Mouse (Mus musculus) embryonic facial prominence, embryonic 12.5 days (tissue): Measurements from ENCODE around the gene Rabggta. TPM values are rescaled to one million over a fixed set of nuclear protein-coding genes. Genes with fewer than 3 reads are reported as not detected.
"Not testable (repeated sequence)": the region's sequence is repeated elsewhere in the genome, so short reads cannot be mapped to it uniquely, and the experiment has no call there.

Source experiments
- ATAC-seq: fragments of 200-750 bp; cut with Nextera tagmentation; 2 replicates; pipeline ENCODE4 v1.8.0; 2017; ENCODE audit not compliant: insufficient number of reproducible peaks, insufficient read depth, low FRiP score, low TSS enrichment
- H3K27ac ChIP-seq: fragments of 300-500 bp; sonication (generic); 2 replicates; pipeline ENCODE4 v1.5.1; 2016; ENCODE audit warnings: mild to moderate bottlenecking
- H3K27me3 ChIP-seq: fragments of 300-500 bp; sonication (generic); 2 replicates; pipeline ENCODE4 v1.6.1; 2016; ENCODE audit warnings: mild to moderate bottlenecking, moderate library complexity
- H3K36me3 ChIP-seq: fragments of 300-500 bp; sonication (generic); 2 replicates; pipeline ENCODE4 v1.6.1; 2016; ENCODE audit warnings: mild to moderate bottlenecking
- H3K4me1 ChIP-seq: fragments of 300-500 bp; sonication (generic); 2 replicates; pipeline ENCODE4 v1.6.1; 2016
- H3K4me2 ChIP-seq: fragments of 300-500 bp; sonication (generic); replicated peaks from 2 replicates; pipeline ENCODE4 v1.6.1; 2016; ENCODE audit warnings: mild to moderate bottlenecking, moderate library complexity
- H3K4me3 ChIP-seq: fragments of 300-500 bp; sonication (generic); 2 replicates; pipeline ENCODE4 v1.5.1; 2016; ENCODE audit warnings: mild to moderate bottlenecking
- H3K9ac ChIP-seq: fragments of 300-500 bp; sonication (generic); 2 replicates; pipeline ENCODE4 v1.6.1; 2016; ENCODE audit warnings: mild to moderate bottlenecking, moderate library complexity
- H3K9me3 ChIP-seq: fragments of 300-500 bp; sonication (generic); 2 replicates; pipeline ENCODE4 v1.6.1; 2016; ENCODE audit warnings: mild to moderate bottlenecking, moderate library complexity
- WGBS: fragments of 180-500 bp; shearing (Covaris S2); methylation state at CpG from one replicate; pipeline ENCODE4 v1.1.7; 2016; 5-methylcytosine and 5-hydroxymethylcytosine counted together
- polyA plus RNA-seq: library from polyadenylated mRNA; unstranded; fragments of >200 nt; fragmentation: Nextera tagmentation; extraction: Ambion mirVana; gene quantifications from 2 replicates; pipeline ENCODE4 v1.2.1, GENCODE M21; 2016

Rabggta gene
- 27.8 and 30.3 TPM in 2 replicates for polyA plus RNA-seq

DNA sequence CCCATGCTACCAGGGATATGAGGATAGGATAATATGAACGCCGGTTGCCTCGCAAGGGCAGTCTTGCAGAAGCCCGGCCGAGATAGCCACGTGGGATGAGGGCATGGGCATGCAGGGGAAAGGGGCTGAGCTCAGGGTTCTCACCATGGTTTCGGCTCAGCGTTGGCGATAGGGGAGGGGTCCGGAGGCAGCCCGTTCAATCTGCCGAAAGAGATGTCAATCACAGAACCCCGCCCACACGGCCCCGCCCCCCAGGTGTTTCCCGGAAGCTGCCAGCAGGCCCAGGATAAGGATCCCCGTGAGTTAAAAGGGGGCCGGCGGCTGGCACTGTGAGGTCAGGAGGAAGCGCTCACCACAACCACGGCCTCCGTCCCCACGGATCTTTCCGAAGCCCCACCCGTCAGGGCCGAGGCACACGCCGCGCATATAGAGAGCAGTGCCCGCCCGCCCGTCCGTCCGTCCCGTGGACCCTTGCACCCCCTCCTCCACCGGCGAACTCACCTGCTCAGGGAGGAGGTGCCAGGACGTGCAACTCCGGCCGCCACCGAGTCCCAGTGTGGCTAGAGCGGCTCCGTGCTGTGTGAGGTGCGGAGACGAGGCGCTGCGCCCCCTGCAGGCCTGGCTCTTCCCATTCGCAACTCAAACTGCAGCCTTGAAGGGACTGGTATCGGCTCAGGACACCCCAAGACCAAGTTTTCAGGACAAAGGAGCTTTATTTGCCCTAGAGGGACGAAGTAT, at the start of gene Rabggta:
TSS of gene Rabggta (minus strand) at position 564 of the 738 bp plus-strand sequence.
- Histone ChIP-seq H3K4me1 (0 out of 2 replicates have a peak, but pooled peaks cover 4% of the 10 kb centered on the region), H3K9me3 (no peaks in the 10 kb centered on the region), H3K9ac (peak within 1 kb of the TSS; percentile 64), H3K36me3 (peaks cover 17% of the 10 kb centered on the region; the same call in 1 of the 2 replicates), H3K27me3 (no peaks in the 10 kb centered on the region), H3K4me2 (peak within 1 kb of the TSS; percentile 66), H3K27ac (peak within 1 kb of the TSS; percentile 73), H3K4me3 (peak within 1 kb of the TSS; percentile 66)
- WGBS: under 1% methylated on average over 50 of the region's 50 CpGs
- peak; percentile 95 for ATAC-seq

DNA sequence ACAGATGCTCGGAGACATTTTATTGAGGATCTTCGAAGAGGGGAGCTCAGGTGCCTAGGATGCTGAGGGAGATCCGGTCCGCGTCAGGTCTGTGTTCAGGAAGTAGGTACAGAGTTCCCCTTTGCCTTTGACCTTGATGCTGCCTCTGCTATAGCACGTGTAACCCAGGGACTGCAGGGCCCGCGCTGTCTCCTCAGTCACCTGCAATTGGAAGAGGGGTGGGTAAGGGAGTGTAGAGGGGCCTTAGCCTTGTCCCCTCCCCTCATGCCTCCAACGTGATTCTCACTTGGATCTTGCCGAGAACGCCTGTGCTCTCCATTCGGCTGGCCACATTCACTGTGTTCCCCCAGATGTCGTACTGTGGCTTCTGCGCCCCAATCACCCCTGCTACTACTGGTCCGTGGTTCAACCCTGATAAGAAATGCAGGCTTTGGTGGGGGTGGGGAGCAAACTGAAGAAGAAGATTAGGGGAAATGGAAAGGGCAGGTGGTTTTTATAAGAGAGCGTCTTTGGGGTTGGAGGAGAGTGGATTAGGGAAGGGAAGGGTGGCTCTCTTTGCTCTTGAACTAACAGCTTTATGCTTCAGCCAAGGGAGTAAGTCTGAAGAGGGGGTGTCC, 47.1 kb upstream of the Rabggta start:
- Histone ChIP-seq H3K27me3 (peaks cover 50% of the 10 kb centered on the region), H3K4me3 (no peak overlapping the region), H3K9ac (no peak overlapping the region), H3K36me3 (no peaks in the 10 kb centered on the region), H3K4me1 (peaks cover 8% of the 10 kb centered on the region), H3K27ac (no peak overlapping the region), H3K4me2 (no peak overlapping the region), H3K9me3 (no peaks in the 10 kb centered on the region)
- WGBS: 76% methylated on average over 16 of the region's 16 CpGs
- ATAC-seq: no peak

DNA sequence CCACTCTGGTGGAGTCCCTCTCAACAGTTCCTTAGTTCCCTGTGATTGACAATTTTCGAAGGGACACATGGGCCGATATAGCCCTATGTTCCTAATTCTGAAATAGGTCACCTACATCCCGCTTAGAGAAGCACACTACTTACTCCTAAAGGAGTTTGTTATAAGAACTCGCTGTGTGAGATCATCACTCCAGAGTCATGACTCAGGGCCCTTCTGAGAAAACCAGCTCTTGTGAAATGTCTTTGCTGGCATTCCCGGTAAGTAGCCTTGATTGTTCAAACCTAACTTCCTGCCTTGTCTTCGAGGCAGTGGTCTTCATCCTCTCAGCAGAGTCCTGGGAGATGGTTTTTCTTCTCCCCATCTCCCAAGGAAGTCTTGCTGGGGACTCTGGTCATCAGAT, 46.5 kb upstream of the Rabggta start:
- Histone ChIP-seq H3K4me1 (peaks cover 8% of the 10 kb centered on the region), H3K36me3 (no peaks in the 10 kb centered on the region), H3K27ac (no peak overlapping the region), H3K4me2 (no peak overlapping the region), H3K9ac (no peak overlapping the region), H3K4me3 (no peak overlapping the region), H3K9me3 (no peaks in the 10 kb centered on the region), H3K27me3 (peaks cover 53% of the 10 kb centered on the region)
- ATAC-seq: no peak
- 88% methylated on average over 6 of the region's 6 CpGs for WGBS

- peak overlapping the region; percentile 52 for H3K9ac ChIP-seq
- H3K4me3 ChIP-seq: peak overlapping the region; percentile 37
- no peak overlapping the region for H3K27ac ChIP-seq
- no peak for ATAC-seq
- 12% methylated on average over 52 of the region's 52 CpGs for WGBS
- no peaks in the 10 kb centered on the region for H3K36me3 ChIP-seq
- peaks cover 60% of the 10 kb centered on the region for H3K27me3 ChIP-seq
- H3K4me1 ChIP-seq: peaks cover 8% of the 10 kb centered on the region
- H3K4me2 ChIP-seq: peak overlapping the region; percentile 79
- H3K9me3 ChIP-seq: no peaks in the 10 kb centered on the region
These were observed 45.7 kb upstream of the Rabggta start for GRCm38 (mm10) chr14:55767519-55768414.

DNA sequence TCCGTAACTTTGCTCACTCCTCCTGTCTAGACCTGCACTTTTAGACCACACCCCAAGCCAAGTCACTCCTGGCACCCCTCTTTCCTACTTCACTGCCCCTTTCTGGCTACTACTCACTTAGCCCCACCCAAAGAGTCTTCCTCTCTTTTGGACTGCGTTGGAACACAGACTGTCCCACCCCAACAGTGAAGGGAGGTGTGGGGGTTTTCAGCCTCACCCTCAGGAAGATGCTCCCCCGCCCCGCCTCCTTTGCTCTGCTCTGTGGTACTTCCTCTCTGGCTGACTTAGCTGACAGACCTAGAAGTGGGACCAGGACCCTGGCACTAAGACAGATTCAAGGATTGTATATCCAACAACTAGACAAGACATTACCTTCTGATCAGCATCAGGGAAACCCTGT, 43.6 kb upstream of the Rabggta start, which contains the start of gene Ltb4r1:
TSS of gene Ltb4r1 (plus strand) at position 267 of the 400 bp plus-strand sequence.
- H3K9ac ChIP-seq: no peak within 1 kb of the TSS
- 70% methylated on average over 4 of the region's 4 CpGs for WGBS
- H3K9me3 ChIP-seq: no peaks in the 10 kb centered on the region
- H3K4me3 ChIP-seq: no peak within 1 kb of the TSS
- no peaks in the 10 kb centered on the region for H3K36me3 ChIP-seq
- no peak within 1 kb of the TSS for H3K27ac ChIP-seq
- H3K4me1 ChIP-seq: peaks cover 10% of the 10 kb centered on the region
- no peak within 1 kb of the TSS for H3K4me2 ChIP-seq
- ATAC-seq: no peak
- H3K27me3 ChIP-seq: peaks cover 74% of the 10 kb centered on the region

GRCm38 (mm10) chr14:55763166-55763565, 41.1 kb upstream of the Rabggta start:
- H3K27me3 ChIP-seq: peaks cover 53% of the 10 kb centered on the region
- WGBS: 62% methylated on average over 7 of the region's 7 CpGs
- H3K36me3 ChIP-seq: no peaks in the 10 kb centered on the region
- ATAC-seq: no peak
- no peak overlapping the region for H3K27ac ChIP-seq
- H3K9ac ChIP-seq: no peak overlapping the region
- no peak overlapping the region for H3K4me3 ChIP-seq
- H3K4me2 ChIP-seq: 0 out of 2 replicates have a peak overlapping the region, but pooled peaks have one; percentile 95
- H3K4me1 ChIP-seq: peaks cover 12% of the 10 kb centered on the region
- H3K9me3 ChIP-seq: no peaks in the 10 kb centered on the region

GRCm38 (mm10) chr14:55762001-55762821, 40.1 kb upstream of the Rabggta start:
- Histone ChIP-seq H3K4me2 (peak overlapping the region; percentile 95), H3K27ac (no peak overlapping the region), H3K9ac (peak overlapping the region; percentile 67), H3K36me3 (no peaks in the 10 kb centered on the region), H3K27me3 (peaks cover 43% of the 10 kb centered on the region), H3K9me3 (no peaks in the 10 kb centered on the region), H3K4me1 (0 out of 2 replicates have a peak, but pooled peaks cover 6% of the 10 kb centered on the region), H3K4me3 (peak overlapping the region; percentile 56)
- peak; percentile 58 for ATAC-seq
- WGBS: 1% methylated on average over 77 of the region's 77 CpGs

DNA sequence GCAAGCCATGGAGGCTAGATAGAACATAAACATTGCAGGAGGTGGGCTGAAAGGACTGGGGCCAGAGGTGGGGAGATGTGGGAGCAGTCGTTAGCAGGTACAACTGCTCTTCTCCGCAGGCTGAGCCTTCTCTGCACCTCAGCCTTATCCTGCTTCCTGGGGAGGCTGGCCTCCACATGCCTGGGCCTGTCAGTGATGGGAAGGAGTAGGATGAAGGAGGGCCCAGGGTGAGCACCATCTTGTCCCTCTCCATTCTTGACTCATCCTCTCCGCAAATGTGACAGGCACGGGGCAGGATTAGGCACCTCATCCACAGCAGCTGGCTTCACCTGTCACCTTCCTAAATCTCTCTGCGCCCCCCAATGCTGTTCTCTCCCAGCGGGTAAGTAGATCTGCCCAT, 39.1 kb upstream of the Rabggta start, which contains the start of gene Ltb4r2:
TSS of gene Ltb4r2 (plus strand) at position 266 of the 400 bp plus-strand sequence.
- H3K27ac ChIP-seq: no peak within 1 kb of the TSS
- H3K9me3 ChIP-seq: no peaks in the 10 kb centered on the region
- 0 out of 2 replicates have a peak, but pooled peaks cover 6% of the 10 kb centered on the region for H3K4me1 ChIP-seq
- H3K4me2 ChIP-seq: peak within 1 kb of the TSS; percentile 95
- no peak for ATAC-seq
- peak within 1 kb of the TSS; percentile 67 for H3K9ac ChIP-seq
- H3K36me3 ChIP-seq: peaks cover 5% of the 10 kb centered on the region; the same call in 1 of the 2 replicates
- WGBS: 73% methylated on average over 6 of the region's 6 CpGs
- peaks cover 35% of the 10 kb centered on the region for H3K27me3 ChIP-seq
- peak within 1 kb of the TSS; percentile 56 for H3K4me3 ChIP-seq

GRCm38 (mm10) chr14:55760156-55760555, 38.1 kb upstream of the Rabggta start:
- Histone ChIP-seq H3K36me3 (peaks cover 15% of the 10 kb centered on the region), H3K4me3 (peak overlapping the region; percentile 1; the same call in 1 of the 2 replicates), H3K27me3 (peaks cover 29% of the 10 kb centered on the region), H3K4me2 (peak overlapping the region; percentile 37)
- H3K4me1 ChIP-seq, H3K9ac ChIP-seq, H3K9me3 ChIP-seq, H3K27ac ChIP-seq, ATAC-seq: not testable (repeated sequence)
- WGBS: 0% methylated on average over 6 of the region's 6 CpGs

DNA sequence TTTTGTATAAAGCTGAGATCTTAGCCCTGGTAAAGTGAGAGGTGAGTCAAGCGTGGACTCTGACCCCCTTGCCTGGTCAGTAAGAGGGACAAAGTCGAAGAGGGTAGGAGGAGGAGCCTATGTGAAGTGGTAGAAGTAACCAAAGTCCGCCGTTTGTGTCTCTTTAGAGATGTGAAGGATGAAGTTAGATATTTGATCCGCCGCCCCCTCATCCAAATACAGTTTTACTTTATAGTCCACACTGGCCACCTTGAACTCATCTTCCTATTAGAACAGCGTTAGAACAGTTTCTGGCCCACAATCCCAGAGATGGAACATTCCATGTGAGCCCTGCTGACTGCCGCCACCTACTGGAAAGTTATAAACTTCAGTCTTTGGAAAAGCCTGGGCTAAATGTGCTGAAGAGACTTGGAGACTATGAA, 36.3 kb upstream of the Rabggta start, which contains the start of gene Cideb:
TSS of gene Cideb (minus strand) at position 96 of the 422 bp plus-strand sequence.
- H3K4me3 ChIP-seq: no peak within 1 kb of the TSS
- no peak for ATAC-seq
- H3K4me2 ChIP-seq: peak within 1 kb of the TSS; percentile 13; the same call in 1 of the 2 replicates

More for the DNA sequence above, 36.3 kb upstream of the Rabggta start, which contains the start of gene Cideb:
- H3K27ac ChIP-seq: no peak within 1 kb of the TSS
- H3K27me3 ChIP-seq: peaks cover 20% of the 10 kb centered on the region
- no peak within 1 kb of the TSS for H3K9ac ChIP-seq
- 0 out of 2 replicates have a peak, but pooled peaks cover 6% of the 10 kb centered on the region for H3K4me1 ChIP-seq
- H3K9me3 ChIP-seq: no peaks in the 10 kb centered on the region
- 14% methylated on average over 8 of the region's 8 CpGs for WGBS
- H3K36me3 ChIP-seq: peaks cover 33% of the 10 kb centered on the region
